Mouse (Mus musculus): ENCODE results near the gene Xpnpep3. TPM values are rescaled to one million over a fixed set of nuclear protein-coding genes. Genes with fewer than 3 reads are reported as not detected.

Gene Xpnpep3
- total and polyA plus RNA-seq, 3 experiments: 5.8 to 12.9 (median 10.8) TPM

GRCm38 (mm10) chr15:81374621-81375020 is 25.3 kb upstream of the Xpnpep3 start:
- intact Hi-C loops (cut with DNase I): no loop called here
- no peak for DNase-seq
- no peak for TF ChIP-seq EP300 (IDR thresholded peaks at IDR 0.05; ENCODE audit: insufficient read depth, low read depth, low read length)
- no peak for TF ChIP-seq CTCF (IDR thresholded peaks at IDR 0.05)
- no peak for TF ChIP-seq POLR2A (IDR thresholded peaks at IDR 0.05; ENCODE audit: insufficient read depth, low read depth, low read length)
- Histone ChIP-seq H3K4me3 (no peak overlapping the region), H3K79me2 (replicated peaks; ENCODE audit: control insufficient read depth, insufficient read depth, low read length) (no peaks in the 10 kb centered on the region), H3K27ac (no peak overlapping the region), H3K4me1 (ENCODE audit: control insufficient read depth, insufficient read depth, low read length) (no peaks in the 10 kb centered on the region), H3K9ac (ENCODE audit: low read depth, low read length) (no peak overlapping the region), H3K27me3 (ENCODE audit: control insufficient read depth, insufficient read depth, low read length) (no peaks in the 10 kb centered on the region), H3K36me3 (ENCODE audit: control insufficient read depth, insufficient read depth, low read length) (peaks cover 4% of the 10 kb centered on the region)
- 87% methylated on average over 11 of the region's 11 CpGs for whole genome bisulfite sequencing

GRCm38 (mm10) chr15:81378845-81379244 is 21.1 kb upstream of the Xpnpep3 start:
- Histone ChIP-seq H3K4me3 (no peak overlapping the region), H3K27ac (no peak overlapping the region), H3K4me1 (ENCODE audit: control insufficient read depth, insufficient read depth, low read length) (no peaks in the 10 kb centered on the region), H3K36me3 (ENCODE audit: control insufficient read depth, insufficient read depth, low read length) (no peaks in the 10 kb centered on the region; the same call in none of the 2 replicates), H3K79me2 (replicated peaks; ENCODE audit: control insufficient read depth, insufficient read depth, low read length) (no peaks in the 10 kb centered on the region), H3K9ac (ENCODE audit: low read depth, low read length) (no peak overlapping the region), H3K27me3 (ENCODE audit: control insufficient read depth, insufficient read depth, low read length) (no peaks in the 10 kb centered on the region)
- intact Hi-C loops (cut with DNase I): no loop called here
- no peak for DNase-seq
- no peak for TF ChIP-seq CTCF (IDR thresholded peaks at IDR 0.05)
- no peak for TF ChIP-seq EP300 (IDR thresholded peaks at IDR 0.05; ENCODE audit: insufficient read depth, low read depth, low read length)
- TF ChIP-seq POLR2A (IDR thresholded peaks at IDR 0.05; ENCODE audit: insufficient read depth, low read depth, low read length): no peak
- 92% methylated on average over 2 of the region's 2 CpGs for WGBS

GRCm38 (mm10) chr15:81386327-81386726 is 13.6 kb upstream of the Xpnpep3 start:
- Histone ChIP-seq H3K27me3 (ENCODE audit: control insufficient read depth, insufficient read depth, low read length) (no peaks in the 10 kb centered on the region), H3K9ac (ENCODE audit: low read depth, low read length) (no peak overlapping the region), H3K4me1 (ENCODE audit: control insufficient read depth, insufficient read depth, low read length) (no peaks in the 10 kb centered on the region), H3K36me3 (ENCODE audit: control insufficient read depth, insufficient read depth, low read length) (peaks cover 3% of the 10 kb centered on the region), H3K27ac (no peak overlapping the region), H3K4me3 (no peak overlapping the region), H3K79me2 (replicated peaks; ENCODE audit: control insufficient read depth, insufficient read depth, low read length) (no peaks in the 10 kb centered on the region; the same call in 1 of the 2 replicates)
- TF ChIP-seq CTCF (IDR thresholded peaks at IDR 0.05) (peak; percentile 43), EP300 (IDR thresholded peaks at IDR 0.05; ENCODE audit: insufficient read depth, low read depth, low read length) (no peak)
- WGBS: 97% methylated on average over 5 of the region's 5 CpGs
- intact Hi-C loops (cut with DNase I): no loop called here
- no peak for DNase-seq

GRCm38 (mm10) chr15:81392997-81393396 is 6.9 kb upstream of the Xpnpep3 start:
- no peak for TF ChIP-seq POLR2A (IDR thresholded peaks at IDR 0.05; ENCODE audit: insufficient read depth, low read depth, low read length)
- no peak for TF ChIP-seq CTCF (IDR thresholded peaks at IDR 0.05)
- no peak for TF ChIP-seq EP300 (IDR thresholded peaks at IDR 0.05; ENCODE audit: insufficient read depth, low read depth, low read length)
- peak; percentile 24 to 44 for DNase-seq
- intact Hi-C loops (cut with DNase I): no loop called here
- no peak overlapping the region for H3K4me3 ChIP-seq
- H3K27ac ChIP-seq: no peak overlapping the region
- H3K4me1 ChIP-seq (ENCODE audit: control insufficient read depth, insufficient read depth, low read length): peaks cover 1% of the 10 kb centered on the region
- no peaks in the 10 kb centered on the region for H3K27me3 ChIP-seq (ENCODE audit: control insufficient read depth, insufficient read depth, low read length)
- no peak overlapping the region for H3K9ac ChIP-seq (ENCODE audit: low read depth, low read length)
- peaks cover 11% of the 10 kb centered on the region for H3K36me3 ChIP-seq (ENCODE audit: control insufficient read depth, insufficient read depth, low read length)
- H3K79me2 ChIP-seq (replicated peaks; ENCODE audit: control insufficient read depth, insufficient read depth, low read length): no peaks in the 10 kb centered on the region

GRCm38 (mm10) chr15:81394211-81394915 is 5.6 kb upstream of the Xpnpep3 start:
- intact Hi-C loops (cut with DNase I): no loop called here
- peaks cover 3% of the 10 kb centered on the region for H3K4me1 ChIP-seq (ENCODE audit: control insufficient read depth, insufficient read depth, low read length)
- 70% methylated on average over 8 of the region's 8 CpGs for WGBS
- no peak overlapping the region for H3K9ac ChIP-seq (ENCODE audit: low read depth, low read length)
- peaks cover 15% of the 10 kb centered on the region for H3K36me3 ChIP-seq (ENCODE audit: control insufficient read depth, insufficient read depth, low read length)
- no peaks in the 10 kb centered on the region for H3K79me2 ChIP-seq (replicated peaks; ENCODE audit: control insufficient read depth, insufficient read depth, low read length)
- no peak for DNase-seq
- H3K27ac ChIP-seq: no peak overlapping the region
- TF ChIP-seq CTCF (IDR thresholded peaks at IDR 0.05) (no peak), POLR2A (IDR thresholded peaks at IDR 0.05; ENCODE audit: insufficient read depth, low read depth, low read length) (no peak), EP300 (IDR thresholded peaks at IDR 0.05; ENCODE audit: insufficient read depth, low read depth, low read length) (no peak)
- no peak overlapping the region for H3K4me3 ChIP-seq
- H3K27me3 ChIP-seq (ENCODE audit: control insufficient read depth, insufficient read depth, low read length): no peaks in the 10 kb centered on the region

- TF ChIP-seq POLR2A (IDR thresholded peaks at IDR 0.05; ENCODE audit: insufficient read depth, low read depth, low read length) (no peak), CTCF (IDR thresholded peaks at IDR 0.05) (no peak), EP300 (IDR thresholded peaks at IDR 0.05; ENCODE audit: insufficient read depth, low read depth, low read length) (no peak)
- no peak overlapping the region; the same call in 1 of the 2 replicates for H3K27ac ChIP-seq
- intact Hi-C loops (cut with DNase I): no loop called here
- no peaks in the 10 kb centered on the region for H3K27me3 ChIP-seq (ENCODE audit: control insufficient read depth, insufficient read depth, low read length)
- H3K36me3 ChIP-seq (ENCODE audit: control insufficient read depth, insufficient read depth, low read length): peaks cover 15% of the 10 kb centered on the region
- no peaks in the 10 kb centered on the region for H3K79me2 ChIP-seq (replicated peaks; ENCODE audit: control insufficient read depth, insufficient read depth, low read length)
- no peak for DNase-seq
- H3K4me3 ChIP-seq: no peak overlapping the region
- H3K9ac ChIP-seq (ENCODE audit: low read depth, low read length): no peak overlapping the region
- H3K4me1 ChIP-seq (ENCODE audit: control insufficient read depth, insufficient read depth, low read length): peaks cover 3% of the 10 kb centered on the region
These were observed 1.7 kb upstream of the Xpnpep3 start for GRCm38 (mm10) chr15:81398189-81398588.
